Mouse (Mus musculus) heart, embryonic 14.5 days (tissue): ENCODE measurements around the gene Dcpp2. TPM values are rescaled to one million over a fixed set of nuclear protein-coding genes. Genes with fewer than 3 reads are reported as not detected.
"Not testable (repeated sequence)": the region's sequence is repeated elsewhere in the genome, so short reads cannot be mapped to it uniquely, and the experiment has no call there.

Source experiments
- ATAC-seq: fragments of 200-750 bp; cut with Nextera tagmentation; 2 replicates; pipeline ENCODE4 v1.8.0; 2017; ENCODE audit warnings: low read depth, moderate TSS enrichment; ENCODE audit not compliant: insufficient number of reproducible peaks, insufficient read depth, low FRiP score
- H3K27ac ChIP-seq, 2 experiments: fragments of 200-500 bp in 1 of 2; fragments of 300-500 bp in 1 of 2; sonication (generic) in 1 of 2; replicated peaks in 1 of 2; 2 replicates each; pipeline ENCODE4 v1.5.1; 2012 to 2014; ENCODE audit warnings: low read depth in 2 of 2, low read length in 2 of 2, control low read depth in 1 of 2, mild to moderate bottlenecking in 1 of 2, mixed read lengths in 1 of 2; ENCODE audit not compliant: control insufficient read depth in 1 of 2, insufficient read depth in 1 of 2
- H3K27me3 ChIP-seq: fragments of 300-500 bp; sonication (generic); 2 replicates; pipeline ENCODE4 v1.6.1; 2014; ENCODE audit warnings: mild to moderate bottlenecking, low read length, control low read depth; ENCODE audit not compliant: control insufficient read depth, insufficient read depth
- H3K36me3 ChIP-seq: fragments of 300-500 bp; sonication (generic); 2 replicates; pipeline ENCODE4 v1.6.1; 2014; ENCODE audit warnings: mild to moderate bottlenecking, control low read depth, low read length, mixed read lengths; ENCODE audit not compliant: control insufficient read depth, insufficient read depth
- H3K4me1 ChIP-seq, 2 experiments: fragments of 200-500 bp in 1 of 2; fragments of 300-500 bp in 1 of 2; sonication (generic) in 1 of 2; 2 replicates each; pipeline ENCODE4 v1.6.1; 2012 to 2014; ENCODE audit warnings: low read length in 2 of 2, control low read depth in 1 of 2, mixed read lengths in 1 of 2; ENCODE audit not compliant: control insufficient read depth in 2 of 2, insufficient read depth in 2 of 2
- H3K4me2 ChIP-seq: fragments of 300-500 bp; sonication (generic); 2 replicates; pipeline ENCODE4 v1.6.1; 2014; ENCODE audit warnings: mild to moderate bottlenecking, low read length
- H3K4me3 ChIP-seq, 2 experiments: fragments of 200-500 bp in 1 of 2; fragments of 300-500 bp in 1 of 2; sonication (generic) in 1 of 2; 2 replicates each; pipeline ENCODE4 v1.5.1; 2012 to 2014; ENCODE audit warnings: low read length in 2 of 2, mild to moderate bottlenecking in 2 of 2, control low read depth in 1 of 2, low read depth in 1 of 2, moderate library complexity in 1 of 2; ENCODE audit not compliant: control insufficient read depth in 1 of 2, insufficient read depth in 1 of 2
- H3K9ac ChIP-seq: fragments of 300-500 bp; sonication (generic); 2 replicates; pipeline ENCODE4 v1.6.1; 2014; ENCODE audit warnings: mild to moderate bottlenecking, low read length
- H3K9me3 ChIP-seq: fragments of 300-500 bp; sonication (generic); 2 replicates; pipeline ENCODE4 v1.6.1; 2016; ENCODE audit warnings: low read length, control low read depth; ENCODE audit not compliant: control insufficient read depth
- WGBS: fragments of 180-500 bp; shearing (Covaris S2); extraction: QIAGEN DNeasy Blood & Tissue Kit; methylation state at CpG from one replicate; pipeline ENCODE4 v1.1.7; 2014; 5-methylcytosine and 5-hydroxymethylcytosine counted together
- polyA plus RNA-seq: library from polyadenylated mRNA; unstranded; fragments of >200 nt; fragmentation: Nextera tagmentation; extraction: Ambion mirVana; gene quantifications from 2 replicates; pipeline ENCODE4 v1.2.1, GENCODE M21; 2014

Dcpp2 gene
- polyA plus RNA-seq, 1 experiment from 2014 or later: not detected

DNA sequence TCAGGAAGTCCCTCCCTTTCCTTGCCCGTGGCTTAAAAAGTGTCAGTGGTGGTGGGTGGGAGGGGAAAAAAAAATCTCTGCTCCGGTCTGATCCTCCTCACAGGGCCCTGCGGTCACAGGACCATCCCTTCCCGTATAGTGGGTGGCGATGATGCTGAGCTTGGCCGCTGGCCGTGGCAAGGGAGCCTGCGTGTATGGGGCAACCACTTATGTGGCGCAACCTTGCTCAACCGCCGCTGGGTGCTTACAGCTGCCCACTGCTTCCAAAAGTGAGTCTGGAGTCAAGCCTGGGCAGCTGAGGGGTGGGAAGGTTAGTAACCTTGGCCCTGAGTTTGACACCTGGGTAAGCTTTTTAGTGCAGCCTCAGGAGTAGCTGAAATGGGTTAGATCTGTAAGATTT lies 12.2 kb upstream of the Dcpp2 start:
- Histone ChIP-seq H3K4me1 (no peaks in the 10 kb centered on the region), H3K27me3 (no peaks in the 10 kb centered on the region), H3K36me3 (no peaks in the 10 kb centered on the region), H3K4me2 (no peak overlapping the region), H3K4me3 (no peak overlapping the region), H3K27ac (no peak overlapping the region), H3K9me3 (no peaks in the 10 kb centered on the region), H3K9ac (no peak overlapping the region)
- no peak for ATAC-seq
- WGBS: 85% methylated on average over 11 of the region's 11 CpGs

DNA sequence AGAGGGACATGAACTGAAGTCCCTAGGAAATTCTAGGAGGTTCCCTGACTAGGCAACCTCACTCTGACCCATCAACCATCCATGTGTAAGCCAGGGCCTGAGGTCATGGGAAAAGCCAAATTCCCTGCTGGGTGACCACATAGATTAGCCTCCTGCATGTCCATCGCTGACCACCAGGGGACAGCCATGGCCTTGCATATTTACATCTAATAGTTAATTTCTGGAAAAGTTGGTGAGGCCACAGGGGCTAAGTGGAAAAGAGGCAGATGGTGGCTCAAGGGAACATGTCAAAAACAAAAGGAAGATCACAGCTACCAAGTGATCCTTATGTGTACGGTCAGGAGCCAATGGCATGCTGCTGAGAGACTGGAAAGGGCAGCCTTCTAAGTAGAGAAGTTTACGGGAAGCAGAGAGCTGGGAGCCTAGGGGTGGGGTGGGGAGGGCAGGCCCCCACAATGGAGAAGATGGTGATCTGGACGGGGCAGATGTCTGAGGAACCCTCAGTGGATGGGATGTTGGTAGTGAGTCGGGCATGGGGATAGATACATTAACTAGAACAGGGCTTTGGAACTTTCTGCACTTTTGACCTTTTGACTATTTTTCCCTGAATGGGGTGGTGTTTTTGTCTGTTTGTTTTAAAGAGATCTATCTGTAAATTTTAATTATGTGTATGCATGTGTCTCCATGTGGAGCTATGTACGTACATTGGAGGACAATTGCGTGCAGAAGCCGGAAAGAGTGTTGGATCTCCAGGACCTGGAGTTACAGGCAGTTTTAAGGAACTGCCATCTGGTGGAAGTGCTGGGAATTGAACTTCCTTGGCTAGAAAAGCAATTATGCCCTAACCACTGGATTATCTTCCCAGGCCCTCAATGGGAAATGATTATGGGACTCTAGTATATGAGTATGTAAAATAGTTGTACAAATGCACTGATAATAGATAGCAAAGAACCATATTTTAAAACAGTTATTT lies 6.5 kb upstream of the Dcpp2 start:
- Histone ChIP-seq H3K9ac (no peak overlapping the region), H3K36me3 (no peaks in the 10 kb centered on the region), H3K27ac (no peak overlapping the region), H3K9me3 (no peaks in the 10 kb centered on the region), H3K27me3 (no peaks in the 10 kb centered on the region), H3K4me1 (0 out of 4 replicates have a peak, but pooled peaks cover 2 to 3% of the 10 kb centered on the region in 2 experiments), H3K4me3 (no peak overlapping the region), H3K4me2 (no peak overlapping the region)
- WGBS: 43% methylated on average over 8 of the region's 8 CpGs
- ATAC-seq: no peak

DNA sequence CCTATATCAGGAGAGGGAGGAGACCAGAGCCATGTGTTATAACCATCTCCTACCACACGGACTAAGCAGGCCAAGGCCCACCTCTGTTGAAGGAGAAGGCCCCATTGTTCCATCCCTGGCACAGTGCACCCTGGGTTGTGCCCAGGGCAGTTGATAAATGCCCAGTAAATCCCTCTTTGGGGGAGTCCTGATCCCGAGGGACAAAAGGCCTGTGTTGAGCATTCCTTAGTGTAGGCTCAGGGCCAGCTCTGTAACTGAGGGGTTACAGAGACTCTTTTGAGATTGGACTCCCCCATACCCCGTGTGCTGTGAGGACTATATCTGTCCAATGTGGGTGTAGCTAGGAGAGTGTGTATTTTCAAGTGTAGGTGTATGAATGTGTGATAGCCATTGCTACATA lies 3.9 kb upstream of the Dcpp2 start:
- 0 out of 2 replicates have a peak, but pooled peaks have one; percentile 26 for ATAC-seq
- H3K27me3 ChIP-seq: no peaks in the 10 kb centered on the region

DNA sequence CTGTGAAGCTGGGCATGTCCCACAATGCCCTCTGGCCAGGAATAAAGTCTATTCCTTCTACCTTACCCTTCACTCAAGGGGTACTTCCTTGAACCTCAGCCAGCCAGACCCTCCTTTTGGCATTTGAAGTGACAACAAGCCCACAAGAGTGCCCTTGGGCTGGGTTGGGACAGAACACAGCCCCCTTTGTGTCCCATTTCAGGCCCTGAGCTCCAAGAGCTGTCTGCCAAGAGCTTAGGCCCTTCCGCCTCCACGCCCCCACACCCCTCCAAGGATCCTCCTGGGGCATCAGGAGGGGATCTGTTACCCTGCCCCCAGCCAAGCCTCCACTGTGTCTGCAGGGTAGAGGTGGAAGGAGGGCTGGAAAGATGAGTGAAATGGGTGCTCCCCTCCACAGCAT lies 3.5 kb upstream of the Dcpp2 start:
- H3K4me3 ChIP-seq: no peak overlapping the region
- no peak overlapping the region for H3K27ac ChIP-seq
- no peak for ATAC-seq
- no peak overlapping the region for H3K9ac ChIP-seq
- 0 out of 4 replicates have a peak, but pooled peaks cover 2 to 3% of the 10 kb centered on the region in 2 experiments for H3K4me1 ChIP-seq
- no peaks in the 10 kb centered on the region for H3K9me3 ChIP-seq
- H3K4me2 ChIP-seq: no peak overlapping the region
- H3K27me3 ChIP-seq: no peaks in the 10 kb centered on the region
- WGBS: 80% methylated on average over 2 of the region's 2 CpGs
- H3K36me3 ChIP-seq: no peaks in the 10 kb centered on the region

More for the DNA sequence above, 3.9 kb upstream of the Dcpp2 start:
- Histone ChIP-seq H3K36me3 (no peaks in the 10 kb centered on the region), H3K9me3 (no peaks in the 10 kb centered on the region), H3K9ac (no peak overlapping the region), H3K4me1 (0 out of 4 replicates have a peak, but pooled peaks cover 2 to 3% of the 10 kb centered on the region in 2 experiments), H3K27ac (no peak overlapping the region), H3K4me2 (no peak overlapping the region), H3K4me3 (no peak overlapping the region)
- 56% methylated on average over 3 of the region's 3 CpGs for WGBS

DNA sequence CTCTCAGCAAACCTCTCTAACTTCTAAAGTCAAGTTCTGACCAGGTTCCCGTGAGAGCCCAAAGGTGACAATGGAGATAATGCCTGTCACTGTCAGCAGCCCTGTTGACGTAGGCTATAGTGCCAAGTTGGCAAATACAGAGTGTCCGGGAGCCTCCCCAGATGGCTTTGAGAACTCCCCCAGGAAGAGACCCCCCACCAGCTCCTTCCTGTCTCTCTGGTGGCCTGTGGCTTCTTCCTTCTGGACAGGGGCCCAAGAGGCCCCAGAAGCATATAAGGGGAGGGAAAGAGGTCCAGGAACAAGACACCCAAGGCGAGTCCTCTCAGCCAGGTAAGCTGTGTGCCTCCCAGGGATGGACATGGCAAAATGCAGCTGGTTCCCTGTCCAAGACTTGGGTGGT lies 36.5 kb downstream of the Dcpp2 start, which contains the start of gene Dcpp3:
TSS of gene Dcpp3 (plus strand) at position 301 of the 400 bp plus-strand sequence.
- not testable (repeated sequence) for H3K27ac ChIP-seq, H3K4me2 ChIP-seq, H3K36me3 ChIP-seq, H3K4me1 ChIP-seq, ATAC-seq, H3K9me3 ChIP-seq, H3K4me3 ChIP-seq, H3K9ac ChIP-seq, H3K27me3 ChIP-seq
- 63% methylated on average over 4 of the region's 4 CpGs for WGBS

DNA sequence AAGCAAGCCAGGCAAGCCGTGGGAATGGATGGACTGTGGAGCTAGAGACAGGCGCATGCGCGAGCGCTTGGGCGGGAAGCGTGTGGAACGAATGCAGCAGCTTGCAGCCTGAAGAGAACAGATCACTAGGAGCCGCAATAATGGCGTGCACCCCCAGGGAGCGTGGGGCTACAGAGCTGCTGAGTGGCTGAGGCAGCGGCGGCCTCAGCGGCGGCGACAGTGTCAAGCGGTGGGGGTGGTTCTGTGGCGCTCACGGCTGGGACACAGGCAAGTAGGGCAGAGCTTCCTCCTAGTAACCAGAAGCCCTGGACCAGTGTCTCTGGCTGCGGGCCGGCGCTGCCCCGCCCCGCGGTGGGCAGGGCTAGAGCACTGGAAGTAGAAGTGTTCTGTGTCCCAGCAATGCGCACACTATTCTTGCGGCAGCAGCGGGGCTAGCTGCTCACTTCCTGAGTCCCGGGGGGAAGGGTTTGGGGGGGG lies 43.9 kb downstream of the Dcpp2 start:
- ATAC-seq: peak; percentile 99
- Histone ChIP-seq H3K9ac (peak overlapping the region; percentile 82), H3K9me3 (no peaks in the 10 kb centered on the region), H3K4me2 (peak overlapping the region; percentile 88), H3K27ac (peak overlapping the region; percentile 95 to 97), H3K27me3 (no peaks in the 10 kb centered on the region), H3K36me3 (no peaks in the 10 kb centered on the region), H3K4me1 (peaks cover 3 to 8% of the 10 kb centered on the region in 2 experiments; a peak in 2 of 4 replicates), H3K4me3 (peak overlapping the region; percentile 46 to 57)
- under 1% methylated on average over 27 of the region's 29 CpGs for WGBS

DNA sequence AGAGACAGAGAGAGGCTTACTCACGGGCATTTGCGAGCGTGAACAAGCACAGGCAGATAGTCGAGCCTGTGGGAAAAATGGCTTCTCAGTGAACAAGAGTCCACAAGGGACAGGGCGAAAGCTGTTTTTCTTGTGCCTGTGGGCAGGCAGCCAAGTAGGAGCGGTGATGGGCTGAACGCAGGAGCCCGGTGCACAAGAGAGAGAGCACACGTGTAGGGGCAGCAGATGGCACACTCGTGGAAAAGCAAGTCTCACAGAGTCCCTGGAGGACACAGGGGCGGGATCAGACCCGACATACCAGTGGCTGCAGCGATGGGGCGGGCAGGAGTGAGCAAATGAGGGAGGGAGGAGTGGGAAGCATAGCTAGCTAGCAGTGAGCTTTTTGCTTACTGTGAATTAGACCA lies 44.4 kb downstream of the Dcpp2 start:
- ATAC-seq: peak; percentile 75
- peak overlapping the region; percentile 88 for H3K4me2 ChIP-seq
- peaks cover 3 to 8% of the 10 kb centered on the region in 2 experiments; a peak in 2 of 4 replicates for H3K4me1 ChIP-seq
- no peaks in the 10 kb centered on the region for H3K9me3 ChIP-seq
- peak overlapping the region; percentile 82 for H3K9ac ChIP-seq
- peak overlapping the region; percentile 95 to 97 for H3K27ac ChIP-seq
- no peaks in the 10 kb centered on the region for H3K27me3 ChIP-seq
- peak overlapping the region; percentile 46 to 57 for H3K4me3 ChIP-seq
- H3K36me3 ChIP-seq: no peaks in the 10 kb centered on the region
- under 1% methylated on average over 14 of the region's 14 CpGs for WGBS
